Mouse (Mus musculus): ENCODE measurements around the gene Chp2. TPM values are rescaled to one million over a fixed set of nuclear protein-coding genes. Genes with fewer than 3 reads are reported as not detected.

Gene Chp2
- polyA plus RNA-seq, 1 experiment from 2014 or later, result not detected

Other genes starting within 250 kb of the Chp2 start
- gene Cog7, start 237.8 kb upstream of the Chp2 start, polyA plus RNA-seq (2014; fragmentation: Nextera tagmentation; extraction: Ambion mirVana), result 20.7 and 21.6 TPM in 2 replicates
- gene Gga2, start 198.3 kb upstream of the Chp2 start, polyA plus RNA-seq (2014; fragmentation: Nextera tagmentation; extraction: Ambion mirVana), result 69.4 and 87.7 TPM in 2 replicates
- 59.7 and 64.9 TPM in 2 replicates for gene Ubfd1, start 152.3 kb upstream of the Chp2 start, polyA plus RNA-seq (2014; fragmentation: Nextera tagmentation; extraction: Ambion mirVana)
- gene Ears2, start 152.2 kb upstream of the Chp2 start, polyA plus RNA-seq (2014; fragmentation: Nextera tagmentation; extraction: Ambion mirVana), result 16.1 and 18.0 TPM in 2 replicates
- 811 and 834 TPM in 2 replicates for gene Ndufab1, start 117.6 kb upstream of the Chp2 start, polyA plus RNA-seq (2014; fragmentation: Nextera tagmentation; extraction: Ambion mirVana)
- gene Palb2, start 86.5 kb upstream of the Chp2 start, polyA plus RNA-seq (2014; fragmentation: Nextera tagmentation; extraction: Ambion mirVana), result 27.8 and 28.9 TPM in 2 replicates
- gene Dctn5, start 86.5 kb upstream of the Chp2 start, polyA plus RNA-seq (2014; fragmentation: Nextera tagmentation; extraction: Ambion mirVana), result 90.1 and 95.4 TPM in 2 replicates
- gene Plk1, start 60.1 kb upstream of the Chp2 start, polyA plus RNA-seq (2014; fragmentation: Nextera tagmentation; extraction: Ambion mirVana), result 177 and 180 TPM in 2 replicates
- gene Ern2, start 33.3 kb upstream of the Chp2 start, polyA plus RNA-seq (2014; fragmentation: Nextera tagmentation; extraction: Ambion mirVana), result not detected in 2 replicates
- 3.7 and 4.4 TPM in 2 replicates for gene Prkcb, start 69.3 kb downstream of the Chp2 start, polyA plus RNA-seq (2014; fragmentation: Nextera tagmentation; extraction: Ambion mirVana)